Mouse (Mus musculus) CH12.LX (cell line): Measurements from ENCODE around the gene Dmp1. TPM values are rescaled to one million over a fixed set of nuclear protein-coding genes. Genes with fewer than 3 reads are reported as not detected.

Experiments used
- DNase-seq: peaks from one replicate; pipeline ENCODE4 v3.0.0-alpha.2; 2013; ENCODE audit errors: extremely low read depth
- H3K27ac ChIP-seq: 2 replicates; pipeline ENCODE4 v1.5.1; 2012; ENCODE audit warnings: low read depth, mild to moderate bottlenecking, control low read depth, moderate library complexity; ENCODE audit not compliant: insufficient read depth
- H3K27me3 ChIP-seq: replicated peaks from 2 replicates; pipeline ENCODE3; 2012; ENCODE audit warnings: inconsistent platforms
- H3K36me3 ChIP-seq, 2 experiments: replicated peaks in 1 of 2; 2 replicates each; pipeline versions ENCODE3 to v1.6.1; 2012; ENCODE audit warnings: inconsistent platforms in 1 of 2, low read length in 1 of 2, mild to moderate bottlenecking in 1 of 2, mixed read lengths in 1 of 2, moderate library complexity in 1 of 2; ENCODE audit not compliant: control insufficient read depth in 1 of 2, insufficient read depth in 1 of 2
- H3K4me1 ChIP-seq, 2 experiments: 2 replicates each; pipeline ENCODE4 v1.6.1; 2012; ENCODE audit warnings: inconsistent platforms in 1 of 2, moderate library complexity in 1 of 2; ENCODE audit not compliant: insufficient read depth in 2 of 2, control insufficient read depth in 1 of 2
- H3K4me2 ChIP-seq: 2 replicates; pipeline ENCODE4 v1.6.1; 2012; ENCODE audit warnings: low read depth, mild to moderate bottlenecking, control low read depth; ENCODE audit not compliant: poor library complexity, insufficient read depth, severe bottlenecking
- H3K4me3 ChIP-seq, 3 experiments: fragments of 150-350 bp in 1 of 3; sonication (generic) in 1 of 3; replicated peaks in 1 of 3; 2 replicates each; pipeline versions ENCODE3 to v1.5.1; 2011 to 2012; ENCODE audit warnings: low read depth in 2 of 3, low read length in 2 of 3, mild to moderate bottlenecking in 2 of 3, moderate library complexity in 2 of 3, control low read depth in 1 of 3, improper control_type of control experiment in 1 of 3, inconsistent platforms in 1 of 3, mixed read lengths in 1 of 3; ENCODE audit not compliant: poor library complexity in 1 of 3
- H3K79me2 ChIP-seq: replicated peaks from 2 replicates; pipeline ENCODE4 v1.6.1; 2012; ENCODE audit warnings: mild to moderate bottlenecking, moderate library complexity; ENCODE audit not compliant: control insufficient read depth, poor library complexity, insufficient read depth, severe bottlenecking; ENCODE audit errors: extremely low read depth
- H3K9ac ChIP-seq: 2 replicates; pipeline ENCODE4 v1.6.1; 2012; ENCODE audit warnings: low read depth, mild to moderate bottlenecking, control low read depth, moderate library complexity; ENCODE audit not compliant: insufficient read depth
- H3K9me3 ChIP-seq: replicated peaks from 2 replicates; pipeline ENCODE3; 2012; ENCODE audit warnings: low read length, inconsistent platforms, mixed read lengths
- CHD1 ChIP-seq: IDR thresholded peaks from 2 replicates; pipeline ENCODE4 v1.6.1; 2012; ENCODE audit warnings: low read depth, low read length, improper control_type of control experiment, inconsistent platforms
- CTCF ChIP-seq, 2 experiments: IDR thresholded peaks in 1 of 2; conservative IDR thresholded peaks in 1 of 2; 2 replicates each; pipeline ENCODE4 v1.5.1; 2011 to 2012; ENCODE audit warnings: low read depth in 2 of 2, low read length in 2 of 2, improper control_type of control experiment in 1 of 2, inconsistent platforms in 1 of 2, mild to moderate bottlenecking in 1 of 2, moderate library complexity in 1 of 2
- EP300 ChIP-seq: IDR thresholded peaks from 2 replicates; pipeline ENCODE4 v1.6.1; 2011; ENCODE audit warnings: low read length, improper control_type of control experiment
- JUND ChIP-seq: conservative IDR thresholded peaks from 2 replicates; pipeline ENCODE4 v1.6.1; 2011; ENCODE audit warnings: low read depth, low read length, improper control_type of control experiment
- KAT2A ChIP-seq: IDR thresholded peaks from 2 replicates; pipeline ENCODE4 v1.6.1; 2012; ENCODE audit warnings: low read length, improper control_type of control experiment, inconsistent platforms; ENCODE audit not compliant: insufficient replicate concordance
- MAX ChIP-seq: IDR thresholded peaks from 2 replicates; pipeline ENCODE4 v1.6.1; 2011; ENCODE audit warnings: low read length, improper control_type of control experiment
- MAZ ChIP-seq: IDR thresholded peaks from 2 replicates; pipeline ENCODE4 v1.6.1; 2012; ENCODE audit warnings: low read depth, mild to moderate bottlenecking, inconsistent platforms, low read length, improper control_type of control experiment, moderate library complexity
- MEF2A ChIP-seq: IDR thresholded peaks from 2 replicates; pipeline ENCODE4 v1.6.1; 2014; ENCODE audit warnings: low read depth, mild to moderate bottlenecking, inconsistent platforms, low read length, improper control_type of control experiment, borderline replicate concordance
- MXI1 ChIP-seq: IDR thresholded peaks from 2 replicates; pipeline ENCODE4 v1.6.1; 2011; ENCODE audit warnings: mild to moderate bottlenecking, low read depth, low read length, improper control_type of control experiment
- NELFE ChIP-seq: IDR thresholded peaks from 2 replicates; pipeline ENCODE4 v1.6.1; 2011; ENCODE audit warnings: low read depth, low read length, improper control_type of control experiment
- PAX5 ChIP-seq: IDR thresholded peaks from 2 replicates; pipeline ENCODE4 v1.6.1; 2012; ENCODE audit warnings: low read length, inconsistent platforms, mixed read lengths
- POLR2AphosphoS2 ChIP-seq: IDR thresholded peaks from 2 replicates; pipeline ENCODE4 v1.6.1; 2011; ENCODE audit warnings: low read depth, low read length, improper control_type of control experiment
- RAD21 ChIP-seq: IDR thresholded peaks from 2 replicates; pipeline ENCODE4 v1.6.1; 2011; ENCODE audit warnings: low read depth, mild to moderate bottlenecking, low read length, improper control_type of control experiment, moderate library complexity
- RCOR1 ChIP-seq: conservative IDR thresholded peaks from 2 replicates; pipeline ENCODE4 v1.6.1; 2012; ENCODE audit warnings: low read depth, mild to moderate bottlenecking, inconsistent platforms, low read length, improper control_type of control experiment
- SIN3A ChIP-seq: IDR thresholded peaks from 2 replicates; pipeline ENCODE4 v1.6.1; 2012; ENCODE audit warnings: low read length, improper control_type of control experiment, inconsistent platforms
- SMC3 ChIP-seq: IDR thresholded peaks from 2 replicates; pipeline ENCODE4 v1.6.1; 2011; ENCODE audit warnings: low read depth, low read length, improper control_type of control experiment
- TBP ChIP-seq: conservative IDR thresholded peaks from 2 replicates; pipeline ENCODE4 v1.6.1; 2011; ENCODE audit warnings: low read depth, low read length, improper control_type of control experiment
- UBTF ChIP-seq: IDR thresholded peaks from 2 replicates; pipeline ENCODE4 v1.6.1; 2012; ENCODE audit warnings: low read depth, mild to moderate bottlenecking, inconsistent platforms, low read length, improper control_type of control experiment, moderate library complexity
- USF1 ChIP-seq: IDR thresholded peaks from 2 replicates; pipeline ENCODE4 v1.6.1; 2014; ENCODE audit warnings: low read depth, mild to moderate bottlenecking, inconsistent platforms, low read length, improper control_type of control experiment
- ZC3H11A ChIP-seq: IDR thresholded peaks from 2 replicates; pipeline ENCODE4 v1.6.1; 2012; ENCODE audit warnings: low read depth, mild to moderate bottlenecking, inconsistent platforms, low read length, improper control_type of control experiment
- ZKSCAN1 ChIP-seq: IDR thresholded peaks from 2 replicates; pipeline ENCODE4 v1.6.1; 2012; ENCODE audit warnings: low read depth, inconsistent platforms, low read length, improper control_type of control experiment, borderline replicate concordance
- ZMIZ1 ChIP-seq: IDR thresholded peaks from 2 replicates; pipeline ENCODE4 v1.6.1; 2012; ENCODE audit warnings: low read depth, mild to moderate bottlenecking, inconsistent platforms, low read length, improper control_type of control experiment
- dilution Hi-C: fragments of 300-500 bp; cut with MboI; formaldehyde crosslinking; loops from 2 replicates; pipeline ENCODE4 v1.14.3; 2020; ENCODE audit warnings: low sequenced_read_pairs; ENCODE audit not compliant: extremely low pct_unique_long_range_greater_than_20kb, extremely low pct_ligation_motif_present
- in situ Hi-C: fragments of 300-500 bp; cut with MboI; formaldehyde crosslinking; loops from 3 replicates; pipeline ENCODE4 v1.14.3; 2019; ENCODE audit warnings: low sequenced_read_pairs, low pct_ligation_motif_present, low pct_unique_long_range_greater_than_20kb, mixed read lengths
- polyA plus RNA-seq: library from polyadenylated mRNA; unstranded; fragments of >175 nt; gene quantifications from 2 replicates; pipeline ENCODE4 v1.2.1, GENCODE M21; 2012; ENCODE audit warnings: low read depth; ENCODE audit not compliant: insufficient read length
- total RNA-seq, 2 experiments: library from RNA; depleted of rRNA; stranded (reverse); fragments of 300-350 nt in 1 of 2; fragments of >200 nt in 1 of 2; gene quantifications; 2 replicates each; pipeline ENCODE4 v1.2.3; 2012 to 2014

Gene Dmp1
- total and polyA plus RNA-seq, 3 experiments = 0.12 to 0.84 TPM; not detected in 1

- TF ChIP-seq RAD21 (no peak), POLR2AphosphoS2 (no peak), ZKSCAN1 (no peak), EP300 (no peak), CTCF (conservative IDR thresholded peaks at IDR 0.05 in 1 of 2, IDR thresholded peaks at IDR 0.05 in 1 of 2; ENCODE audit: low read depth in 2 of 2, low read length in 2 of 2) (no peak), USF1 (no peak), MAZ (no peak), SMC3 (no peak), MAX (no peak), TBP (no peak), KAT2A (no peak), UBTF (no peak), JUND (no peak), CHD1 (no peak), PAX5 (no peak), NELFE (no peak)
- Histone ChIP-seq H3K27me3 (no peaks in the 10 kb centered on the region), H3K27ac (no peak overlapping the region), H3K9ac (no peak overlapping the region), H3K79me2 (no peaks in the 10 kb centered on the region), H3K4me1 (no peaks in the 10 kb centered on the region), H3K4me3 (no peak overlapping the region), H3K4me2 (no peak overlapping the region), H3K9me3 (no peaks in the 10 kb centered on the region), H3K36me3 (no peaks in the 10 kb centered on the region)
- no peak for DNase-seq
- in situ Hi-C loops (no loop called here), dilution Hi-C loops (no loop called here)
These were observed 7.3 kb upstream of the Dmp1 start for GRCm38 (mm10) chr5:104195086-104195485.

GRCm38 (mm10) chr5:104201153-104201950, 1.1 kb upstream of the Dmp1 start:
- no peak overlapping the region for H3K4me3 ChIP-seq
- H3K9ac ChIP-seq = no peak overlapping the region
- no peak for DNase-seq
- no peak overlapping the region for H3K27ac ChIP-seq
- TF ChIP-seq ZMIZ1 (no peak), NELFE (no peak), MEF2A (no peak), EP300 (no peak), ZC3H11A (no peak), SIN3A (no peak), RAD21 (no peak), RCOR1 (no peak), MXI1 (no peak)
- TF ChIP-seq, all 38 proteins: peak for 0
- Histone ChIP-seq H3K79me2 (no peaks in the 10 kb centered on the region), H3K9me3 (no peaks in the 10 kb centered on the region), H3K4me1 (peaks cover 0 to 6% of the 10 kb centered on the region in 2 experiments; a peak in 2 of 4 replicates), H3K36me3 (no peaks in the 10 kb centered on the region), H3K27me3 (no peaks in the 10 kb centered on the region), H3K4me2 (no peak overlapping the region)
- dilution Hi-C loops (no loop called here), in situ Hi-C loops (loop anchor here (25.0 kb wide), 1 partner anchor 236 kb away; the partner anchor contains the start of gene Spp1)
